Mouse (Mus musculus) ES-Bruce4 (cell line): ENCODE data around the gene Prr22.

ENCODE experiments used
- CTCF ChIP-seq: IDR thresholded peaks from one replicate; pipeline ENCODE4 v1.8.1; 2011; ENCODE audit warnings: low read depth, low read length
- EP300 ChIP-seq: IDR thresholded peaks from 2 replicates; pipeline ENCODE4 v1.6.1; 2011; ENCODE audit warnings: low read depth, low read length; ENCODE audit not compliant: insufficient read depth

DNA sequence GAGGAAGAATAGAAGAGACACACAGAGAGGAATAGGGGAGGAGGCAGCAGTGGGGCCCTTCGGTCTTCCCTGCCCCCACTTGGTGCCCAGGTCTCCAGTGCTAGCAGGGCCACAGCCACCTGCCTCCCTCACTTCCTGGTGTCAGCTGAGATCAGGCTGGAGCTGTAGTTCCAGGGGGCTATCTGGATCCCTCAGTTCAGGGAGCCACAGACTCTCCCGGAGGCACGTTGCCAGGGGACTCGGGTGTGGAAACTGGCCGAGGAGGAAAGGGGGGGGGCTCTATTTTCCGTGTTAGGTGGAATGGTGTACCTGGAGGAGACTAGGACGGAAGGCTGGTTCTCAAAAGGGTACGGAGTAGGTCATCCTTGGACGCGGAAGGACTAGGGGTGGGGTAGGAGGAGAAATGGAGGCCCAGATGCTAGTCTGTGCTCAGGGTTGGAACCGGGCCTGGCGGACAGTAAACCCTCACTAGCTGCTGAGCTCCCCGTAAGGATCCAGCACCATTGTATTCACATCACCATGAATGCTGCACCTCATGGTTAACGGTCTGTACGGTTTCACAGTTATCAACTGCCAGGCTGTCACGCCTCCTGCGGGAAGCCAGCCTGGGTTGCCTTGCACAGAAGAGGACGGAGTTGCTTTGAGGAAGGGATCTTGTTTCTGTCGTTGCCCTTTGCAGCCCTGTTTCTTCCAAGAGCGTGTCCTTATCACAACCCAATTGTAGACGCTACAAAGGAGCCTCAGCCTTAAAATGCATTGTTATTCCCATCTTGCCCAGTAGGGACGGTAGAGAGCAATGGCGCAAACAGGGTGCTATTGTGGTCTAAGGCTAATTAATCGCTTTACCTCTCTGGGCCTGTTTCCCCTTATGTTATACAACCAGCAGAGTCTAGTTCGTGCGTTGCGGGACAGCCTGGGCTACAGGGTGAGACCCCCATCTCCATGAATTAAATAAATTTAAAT is 7.0 kb upstream of the Prr22 start:
- no peak for TF ChIP-seq EP300
- peak; percentile 50 for TF ChIP-seq CTCF
